10 mouse cellular contexts compared by ENCODE assay signal in genomic region chr7:90132322-90132721, GRCm38 (mm10). TPM values are rescaled to one million over a fixed set of nuclear protein-coding genes. Genes with fewer than 3 reads are reported as not detected.
DNase-seq lines count a peak whose midpoint lies in the region; ATAC-seq and TF ChIP-seq lines count a peak whose summit lies in the region.
"Had no signal": no experiment of that assay in that cellular context is flagged by ENCODE, and none has a peak within 500 bp of the region (broad histone marks: within the 10 kb centered on the region; RNA-seq: fewer than 3 reads in every experiment).

No protein-coding gene starts in this region.

- peaks cover 4% of the 10 kb centered on the region for H3K4me1 ChIP-seq in heart, embryonic 12.5 days (replicated peaks)
- H3K4me1 ChIP-seq in E14TG2a.4 (replicated peaks; ENCODE audit: low read depth, low read length), result peaks cover 52% of the 10 kb centered on the region
- H3K4me1 ChIP-seq in forebrain, embryonic 15.5 days, result peaks cover 28% of the 10 kb centered on the region
- peaks cover 24% of the 10 kb centered on the region for H3K4me1 ChIP-seq in liver, embryonic 16.5 days (ENCODE audit: control insufficient read depth, low read depth, low read length)

- H3K4me2 ChIP-seq in heart, embryonic 12.5 days, result peak overlapping the region; percentile 69
- peak overlapping the region; percentile 81 for H3K4me2 ChIP-seq in forebrain, embryonic 15.5 days (replicated peaks)
- H3K4me2 ChIP-seq in liver, embryonic 16.5 days (ENCODE audit: low read depth, low read length), result peak overlapping the region; percentile 59

- H3K27ac ChIP-seq in heart, embryonic 12.5 days (ENCODE audit: poor library complexity, severe bottlenecking), result peak overlapping the region; percentile 99
- H3K27ac ChIP-seq in forebrain, embryonic 15.5 days (replicated peaks), result no peak overlapping the region
- H3K27ac ChIP-seq in liver, embryonic 16.5 days (ENCODE audit: low read length), result peak overlapping the region; percentile 95

- H3K9me3 ChIP-seq in heart, embryonic 12.5 days (replicated peaks), result no peaks in the 10 kb centered on the region
- H3K9me3 ChIP-seq in E14TG2a.4 (ENCODE audit: low read length), result no peaks in the 10 kb centered on the region
- no peaks in the 10 kb centered on the region for H3K9me3 ChIP-seq in forebrain, embryonic 15.5 days
- no peaks in the 10 kb centered on the region for H3K9me3 ChIP-seq in liver, embryonic 16.5 days (replicated peaks; ENCODE audit: control insufficient read depth, low read length)

- DNase-seq in heart, postnatal 4 days, result no peak
- no peak for DNase-seq in right cerebral cortex, adult 18-20 months
- DNase-seq in adrenal gland, postnatal 10 days, result no peak
- DNase-seq: gastrocnemius, postnatal 36 days had no signal

- peak overlapping the region; percentile 96 for H3K4me3 ChIP-seq in heart, embryonic 12.5 days
- peak overlapping the region; percentile 94 for H3K4me3 ChIP-seq in E14TG2a.4 (replicated peaks; ENCODE audit: low read length)
- peak overlapping the region; percentile 98 for H3K4me3 ChIP-seq in forebrain, embryonic 15.5 days
- H3K4me3 ChIP-seq in liver, embryonic 16.5 days (ENCODE audit: low read depth, low read length), result peak overlapping the region; percentile 91

- no peaks in the 10 kb centered on the region for H3K36me3 ChIP-seq in heart, embryonic 12.5 days
- no peaks in the 10 kb centered on the region for H3K36me3 ChIP-seq in E14TG2a.4 (ENCODE audit: insufficient read depth, low read length)
- H3K36me3 ChIP-seq in forebrain, embryonic 15.5 days, result no peaks in the 10 kb centered on the region
- no peaks in the 10 kb centered on the region; the same call in 1 of the 2 replicates for H3K36me3 ChIP-seq in liver, embryonic 16.5 days (ENCODE audit: control insufficient read depth, insufficient read depth)

- no peaks in the 10 kb centered on the region for H3K27me3 ChIP-seq in heart, embryonic 12.5 days (replicated peaks)
- no peaks in the 10 kb centered on the region for H3K27me3 ChIP-seq in E14TG2a.4 (ENCODE audit: insufficient read depth, low read length)
- no peaks in the 10 kb centered on the region for H3K27me3 ChIP-seq in forebrain, embryonic 15.5 days
- no peaks in the 10 kb centered on the region for H3K27me3 ChIP-seq in liver, embryonic 16.5 days (ENCODE audit: control insufficient read depth, insufficient read depth, low read depth, low read length)
- H3K27me3 ChIP-seq: Patski had no signal

- 31% methylated on average over 3 of the region's 3 CpGs for WGBS in heart, embryonic 12.5 days
- WGBS in forebrain, embryonic 15.5 days, result 61% methylated on average over 3 of the region's 3 CpGs
- WGBS in liver, embryonic 16.5 days (ENCODE audit: insufficient replicate concordance), result 28% methylated on average over 3 of the region's 3 CpGs

- ATAC-seq in heart, embryonic 12.5 days (ENCODE audit: insufficient number of reproducible peaks, low FRiP score), result no peak
- ATAC-seq in forebrain, embryonic 15.5 days (replicated peaks), result no peak
- no peak for ATAC-seq in liver, embryonic 16.5 days (ENCODE audit: low read depth)
- no peak for ATAC-seq in inflammation-experienced regulatory T-cells, adult 6 months
- ATAC-seq: Patski had no signal

- no peak for TF ChIP-seq CTCF in E14TG2a.4 (conservative IDR thresholded peaks at IDR 0.05; ENCODE audit: low read length)

- H3K9ac ChIP-seq in heart, embryonic 12.5 days, result peak overlapping the region; percentile 99
- H3K9ac ChIP-seq in forebrain, embryonic 15.5 days (replicated peaks), result peak overlapping the region; percentile 97
- peak overlapping the region; percentile 98 for H3K9ac ChIP-seq in liver, embryonic 16.5 days (ENCODE audit: low read depth, low read length)

RNA-seq across cellular contexts. Expression of gene Picalm, which starts 2.3 kb away (rescaled TPM):
- polyA plus RNA-seq in heart, embryonic 12.5 days (2016; fragmentation: Nextera tagmentation; extraction: Ambion mirVana), result 38.8 and 40.7 TPM in 2 replicates
- total RNA-seq in heart, postnatal 4 days (2021), result 100 to 1,000 TPM; 274 to 301 TPM
- 42.3 and 45.7 TPM in 2 replicates for polyA plus RNA-seq in forebrain, embryonic 15.5 days (2015; fragmentation: Nextera tagmentation; extraction: Ambion mirVana)
- polyA plus RNA-seq in liver, embryonic 16.5 days (2015; fragmentation: Nextera tagmentation; extraction: Ambion mirVana), result 43.6 and 49.6 TPM in 2 replicates
- polyA plus RNA-seq in inflammation-experienced regulatory T-cells, adult 6 months (2017; shearing (Covaris generic)), result 10 to 100 TPM; 60.5 to 86.9 (median 80.0) TPM
- 100 to 1,000 TPM; 207 to 219 TPM for total RNA-seq in adrenal gland, postnatal 10 days (2021)
